Mouse (Mus musculus): ENCODE measurements at regions not wholly inside any gene's neighbourhood (a gene's known extent, or its start where the extent isn't known, plus 50 kb on each side); places are given as distances from the start of the nearest gene placed in this dataset.

GRCm38 (mm10) chr1:47405164-47405563, 512.5 kb upstream of the Slc39a10 start:
- TF ChIP-seq POLR2A (IDR thresholded peaks at IDR 0.05; ENCODE audit: insufficient read depth, low read length) (no peak), CTCF (IDR thresholded peaks at IDR 0.05; ENCODE audit: low read depth, low read length) (no peak), EP300 (IDR thresholded peaks at IDR 0.05; ENCODE audit: insufficient read depth, low read depth, low read length) (no peak)

All from ES-Bruce4 (cell line).